Mouse (Mus musculus): ENCODE measurements at regions not wholly inside any gene's neighbourhood (a gene's known extent, or its start where the extent isn't known, plus 50 kb on each side); places are given as distances from the start of the nearest gene placed in this dataset.

GRCm38 (mm10) chr4:127678437-127678836 lies 292.3 kb downstream of the CK137956 start:
- no peak for TF ChIP-seq POLR2A (IDR thresholded peaks at IDR 0.05; ENCODE audit: insufficient read depth, low read depth, low read length)
- TF ChIP-seq CTCF (IDR thresholded peaks at IDR 0.05; ENCODE audit: insufficient read depth, low read depth, low read length), result no peak
